28 mouse cellular contexts compared by ENCODE assay signal in the genomic region with DNA sequence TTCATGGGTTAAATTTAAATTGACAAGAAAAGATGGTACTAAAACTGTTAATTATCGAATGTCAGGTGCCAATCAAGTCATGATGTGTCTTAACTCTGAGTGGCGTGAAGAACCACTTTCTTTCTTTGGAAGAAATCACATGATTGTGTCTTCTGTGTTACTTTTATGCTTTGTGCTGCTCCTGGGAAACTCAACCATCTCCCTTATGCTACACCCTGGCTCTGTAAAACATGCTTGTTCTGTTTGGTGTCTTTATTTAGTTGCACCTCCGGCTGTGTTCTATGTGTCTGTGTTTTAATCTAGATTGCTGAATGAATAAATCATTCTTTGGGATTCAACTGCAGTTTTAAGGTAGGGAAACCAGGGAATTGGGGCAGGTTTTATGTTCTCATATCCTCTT.
"Had no signal": no experiment of that assay in that cellular context is flagged by ENCODE, and none has a peak within 500 bp of the region (broad histone marks: within the 10 kb centered on the region; RNA-seq: fewer than 3 reads in every experiment).

No protein-coding gene starts in this region.

- ATAC-seq: forebrain, embryonic 15.5 days had no signal

- H3K9ac ChIP-seq: embryonic facial prominence, embryonic 12.5 days; embryonic facial prominence, embryonic 13.5 days; embryonic facial prominence, embryonic 15.5 days; forebrain, embryonic 15.5 days; heart, embryonic 12.5 days; heart, embryonic 13.5 days had no signal

- H3K4me1 ChIP-seq: embryonic facial prominence, embryonic 10.5 days; embryonic facial prominence, embryonic 12.5 days; embryonic facial prominence, embryonic 13.5 days; embryonic facial prominence, embryonic 15.5 days; forebrain, embryonic 15.5 days; heart, embryonic 10.5 days; heart, embryonic 12.5 days; heart, embryonic 13.5 days had no signal

- H3K9me3 ChIP-seq: embryonic facial prominence, embryonic 12.5 days; embryonic facial prominence, embryonic 15.5 days; forebrain, embryonic 15.5 days had no signal

- H3K4me3 ChIP-seq: embryonic facial prominence, embryonic 10.5 days; embryonic facial prominence, embryonic 12.5 days; embryonic facial prominence, embryonic 13.5 days; embryonic facial prominence, embryonic 15.5 days; erythroblast, embryonic 14.5 days; forebrain, embryonic 15.5 days; gastrocnemius, adult 2 months; heart, adult 2 months; heart, embryonic 10.5 days; heart, embryonic 12.5 days; heart, embryonic 13.5 days had no signal

- H3K36me3 ChIP-seq: embryonic facial prominence, embryonic 10.5 days; embryonic facial prominence, embryonic 12.5 days; embryonic facial prominence, embryonic 13.5 days; embryonic facial prominence, embryonic 15.5 days; forebrain, embryonic 15.5 days; heart, embryonic 10.5 days; heart, embryonic 12.5 days; heart, embryonic 13.5 days had no signal

- H3K27me3 ChIP-seq: embryonic facial prominence, embryonic 12.5 days; embryonic facial prominence, embryonic 13.5 days; embryonic facial prominence, embryonic 15.5 days; forebrain, embryonic 15.5 days; heart, embryonic 12.5 days; heart, embryonic 13.5 days had no signal

- DNase-seq: cerebellum, adult 18-20 months; cerebellum, adult 2 months; cerebellum, adult 8-10 months; cerebellum, adult 9-10 months; cerebellum, adult 9-11 months; cerebellum, postnatal 10 days; cerebellum, postnatal 14 days; cerebellum, postnatal 25 days; cerebellum, postnatal 36 days; embryo, embryonic 11 days; gastrocnemius, adult 2 months; gastrocnemius, postnatal 10 days; gastrocnemius, postnatal 14 days; gastrocnemius, postnatal 25 days; gastrocnemius, postnatal 36 days; heart, adult 11 months; heart, adult 18-20 months; heart, adult 2 months had no signal

- H3K27ac ChIP-seq: embryonic facial prominence, embryonic 10.5 days; embryonic facial prominence, embryonic 12.5 days; embryonic facial prominence, embryonic 13.5 days; embryonic facial prominence, embryonic 15.5 days; forebrain, embryonic 15.5 days; gastrocnemius, adult 2 months; heart, adult 2 months; heart, embryonic 10.5 days; heart, embryonic 13.5 days had no signal

- H3K4me2 ChIP-seq: embryonic facial prominence, embryonic 12.5 days; embryonic facial prominence, embryonic 13.5 days; embryonic facial prominence, embryonic 15.5 days; forebrain, embryonic 15.5 days; heart, embryonic 11.5 days; heart, embryonic 12.5 days; heart, embryonic 13.5 days had no signal
